Mouse (Mus musculus): ENCODE measurements around the gene Scgb2b17. TPM values are rescaled to one million over a fixed set of nuclear protein-coding genes. Genes with fewer than 3 reads are reported as not detected.
"Not testable (repeated sequence)": the region's sequence is repeated elsewhere in the genome, so short reads cannot be mapped to it uniquely, and the experiment has no call there.

Scgb2b17 gene
- total RNA-seq (2021) = not detected
- long read RNA-seq, experiment 1 = 0 reads
- long read RNA-seq, experiment 2 = 0 reads

GRCm38 (mm10) chr7:33056461-33056860, at the start of gene Scgb2b17:
Gene Scgb2b17 (minus strand): TSS chr7:33056561.
- H3K27ac ChIP-seq; intact Hi-C loops (cut with DNase I): not testable (repeated sequence)

GRCm38 (mm10) chr7:33063149-33063548, 6.8 kb upstream of the Scgb2b17 start, which contains the start of gene Scgb1b17:
Gene Scgb1b17 (plus strand): TSS chr7:33063449.
- H3K4me3 ChIP-seq; H3K27ac ChIP-seq; DNase-seq; intact Hi-C loops (cut with DNase I): not testable (repeated sequence)

More at GRCm38 (mm10) chr7:33056461-33056860, at the start of gene Scgb2b17:
- not testable (repeated sequence) for DNase-seq, H3K4me3 ChIP-seq

Other genes starting within 250 kb of the Scgb2b17 start
- not detected for gene Scgb2b15, start 226.9 kb downstream of the Scgb2b17 start, total RNA-seq (2021)
- not detected for gene Scgb1b15, start 220.0 kb downstream of the Scgb2b17 start, total RNA-seq (2021)
- not detected for gene Scgb1b17, start 6.9 kb upstream of the Scgb2b17 start, total RNA-seq (2021)
- not detected for gene Scgb2b18, start 117.3 kb upstream of the Scgb2b17 start, total RNA-seq (2021)
- gene Scgb1b18, start 129.0 kb upstream of the Scgb2b17 start, total RNA-seq (2021) = not detected
- gene Scgb2b19, start 223.8 kb upstream of the Scgb2b17 start, total RNA-seq (2021) = not detected
- gene Scgb1b19, start 230.7 kb upstream of the Scgb2b17 start, total RNA-seq (2021) = not detected